Mouse (Mus musculus): ENCODE measurements around the gene Akap17b.
"Not testable (repeated sequence)": the region's sequence is repeated elsewhere in the genome, so short reads cannot be mapped to it uniquely, and the experiment has no call there.

Akap17b gene

DNA sequence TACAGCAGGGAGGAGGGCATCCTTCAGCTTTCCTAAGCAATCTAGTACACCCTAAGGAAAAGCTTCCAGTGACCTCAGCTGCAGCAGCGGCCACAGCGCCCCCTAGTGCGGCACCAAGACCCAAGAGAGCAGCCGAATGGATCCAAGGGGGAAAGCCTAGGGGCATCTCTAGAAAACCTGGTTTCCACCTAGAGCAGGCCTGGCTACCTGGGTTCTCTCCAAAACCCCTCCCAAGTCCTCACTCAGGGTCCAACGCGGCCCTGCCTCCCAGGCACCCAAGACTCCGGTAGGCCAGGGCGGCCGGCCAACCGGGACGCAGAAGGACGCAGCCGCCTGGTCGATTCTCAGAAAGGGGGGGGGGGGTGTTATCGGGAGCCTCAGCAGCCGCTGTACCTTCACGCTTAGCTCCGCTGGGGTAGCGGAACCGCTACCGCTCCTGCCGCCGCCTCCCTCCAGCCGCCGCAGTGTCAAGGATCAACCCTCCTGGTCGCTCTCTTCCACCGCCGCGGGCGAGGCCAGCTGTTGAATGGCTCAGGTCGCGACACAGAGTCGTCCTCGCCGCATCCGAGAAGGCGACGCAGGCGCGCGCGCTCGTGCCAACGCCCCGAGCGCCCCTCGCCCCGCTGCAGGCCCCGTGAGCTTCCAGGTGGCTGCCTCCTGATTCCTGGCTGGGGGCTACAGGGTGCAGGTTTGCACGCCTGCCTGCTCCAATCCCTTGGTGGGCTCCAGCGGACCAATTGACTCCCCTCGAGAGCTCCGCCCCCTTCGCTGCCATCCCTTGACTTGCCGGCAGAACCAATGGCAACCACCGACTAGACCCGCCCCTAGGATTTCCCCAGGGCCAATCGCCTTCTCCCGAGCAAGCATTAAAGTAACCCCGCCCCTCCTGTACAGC lies at the start of gene Akap17b:
Gene Akap17b, minus strand, starts transcription at position 739 of the 895 bp plus-strand sequence.
- DNase-seq (ENCODE audit: low spot score): peak; percentile 85

DNA sequence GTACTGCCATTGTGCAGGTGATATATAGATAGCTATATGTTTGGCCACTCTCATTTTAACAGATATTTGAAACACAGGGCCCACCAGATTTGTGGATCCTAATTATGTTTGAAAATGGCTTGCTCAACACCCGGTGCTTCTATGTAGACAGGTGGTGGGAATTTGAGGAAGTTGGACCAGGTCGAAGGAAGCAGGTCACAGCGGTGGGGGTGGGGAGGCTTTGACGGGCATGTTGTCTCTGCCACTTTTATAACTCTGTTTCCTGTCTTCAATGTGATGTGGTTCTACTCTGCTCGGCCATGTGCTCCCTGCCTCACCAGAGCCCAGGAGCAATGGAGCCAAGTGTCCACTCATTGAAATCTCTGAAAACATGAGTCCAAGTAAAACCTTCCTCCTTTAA lies 46.2 kb upstream of the Akap17b start:
- DNase-seq (ENCODE audit: low spot score): no peak

DNA sequence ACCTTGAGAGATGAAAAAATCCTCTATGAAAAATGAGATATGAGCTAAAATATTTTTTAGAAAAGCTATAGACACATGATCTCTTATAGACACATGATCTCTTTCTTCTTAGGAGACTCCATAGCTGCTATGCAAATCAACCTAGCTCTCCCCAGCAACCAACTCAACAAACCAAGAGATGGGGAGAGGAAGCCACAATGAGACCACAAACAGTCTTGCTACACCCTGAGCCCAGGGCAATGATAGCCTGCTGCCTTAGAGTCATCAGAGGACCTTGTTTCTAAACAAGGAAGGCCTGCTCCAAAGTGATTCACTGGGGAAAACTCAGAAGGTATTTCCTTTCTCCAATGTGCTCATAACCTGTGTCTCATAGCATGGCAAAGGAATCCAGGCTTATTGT lies 44.5 kb upstream of the Akap17b start:
- DNase-seq (ENCODE audit: low spot score): no peak

DNA sequence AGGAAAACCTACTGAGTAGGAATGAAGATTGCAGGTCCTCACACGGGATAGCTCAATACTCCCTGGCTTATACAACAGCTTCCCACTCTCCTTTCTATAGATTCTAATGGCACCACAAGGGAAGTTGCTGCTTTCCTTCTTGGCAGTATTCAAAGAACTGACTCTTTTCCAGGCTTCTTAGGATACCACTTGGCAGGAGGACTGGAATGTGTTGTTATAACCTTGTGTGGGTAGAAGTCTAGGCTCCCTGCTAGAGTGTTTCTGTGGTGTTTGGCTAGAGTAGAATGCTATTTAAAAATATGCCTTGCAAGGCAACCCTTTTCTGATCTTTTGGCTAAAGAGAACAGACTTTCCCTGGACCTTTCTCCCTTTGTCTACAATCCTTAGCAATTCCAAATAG lies 31.6 kb upstream of the Akap17b start:
- DNase-seq (ENCODE audit: low spot score): no peak

DNA sequence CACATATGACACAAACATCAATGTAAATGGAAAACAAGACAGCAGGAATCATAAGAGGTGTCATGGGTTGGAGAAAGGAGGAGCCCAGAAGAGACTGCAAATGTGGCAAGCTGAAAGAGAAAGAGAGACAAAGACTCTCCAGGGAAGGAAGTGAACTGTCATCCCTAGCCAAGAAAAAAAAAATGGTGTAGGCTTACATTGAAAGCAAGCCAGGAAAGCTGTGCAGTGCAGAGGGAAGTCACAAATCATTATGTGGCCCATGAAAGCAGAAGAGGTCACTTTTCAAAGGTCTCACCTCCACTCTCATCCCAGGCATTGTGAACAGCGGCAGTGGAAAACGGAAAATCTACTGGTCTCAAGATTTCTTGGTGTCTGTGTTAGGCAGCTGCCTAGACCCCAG lies 27.5 kb upstream of the Akap17b start:
- DNase-seq (ENCODE audit: low spot score): no peak

DNA sequence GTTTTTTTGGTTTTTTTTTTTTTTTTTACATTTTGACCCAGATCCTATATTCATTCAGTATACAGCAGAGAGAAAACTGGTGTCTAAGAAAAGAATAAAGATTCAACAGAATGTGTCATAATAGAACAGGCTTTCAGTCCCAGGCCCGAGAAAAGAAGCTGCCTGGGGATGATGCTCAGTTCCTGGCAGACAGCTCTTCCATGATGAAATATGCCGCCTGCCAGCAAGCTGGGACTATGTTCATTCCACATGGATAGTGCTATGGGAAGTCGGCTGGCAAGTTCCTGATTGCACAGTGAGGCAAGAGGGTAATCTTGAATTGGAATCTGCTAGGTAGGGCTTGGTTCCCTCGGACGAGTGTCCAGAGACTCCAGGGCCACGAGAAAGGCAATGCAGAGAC lies 5.1 kb downstream of the Akap17b start:
- no peak for DNase-seq (ENCODE audit: low spot score)

DNA sequence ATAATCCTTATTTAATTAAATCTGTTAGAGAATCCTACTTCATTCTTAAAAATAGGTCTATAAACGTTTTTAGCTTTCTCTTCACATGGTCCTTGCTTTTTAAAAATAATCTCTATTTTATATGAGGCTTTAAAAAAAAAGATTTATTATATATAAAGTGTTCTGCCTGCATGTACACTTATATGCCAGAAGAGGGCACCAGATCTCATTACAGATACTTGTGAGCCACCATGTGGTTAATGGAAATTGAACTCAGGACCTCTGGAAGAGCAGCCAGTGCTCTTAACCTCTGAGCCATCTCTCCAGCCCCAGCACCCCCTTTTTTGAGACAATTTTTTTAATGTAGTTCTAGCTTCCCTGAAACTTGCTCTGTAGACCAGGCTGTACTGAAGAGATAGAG lies 14.4 kb downstream of the Akap17b start:
- DNase-seq (ENCODE audit: low spot score): peak; percentile 10

DNA sequence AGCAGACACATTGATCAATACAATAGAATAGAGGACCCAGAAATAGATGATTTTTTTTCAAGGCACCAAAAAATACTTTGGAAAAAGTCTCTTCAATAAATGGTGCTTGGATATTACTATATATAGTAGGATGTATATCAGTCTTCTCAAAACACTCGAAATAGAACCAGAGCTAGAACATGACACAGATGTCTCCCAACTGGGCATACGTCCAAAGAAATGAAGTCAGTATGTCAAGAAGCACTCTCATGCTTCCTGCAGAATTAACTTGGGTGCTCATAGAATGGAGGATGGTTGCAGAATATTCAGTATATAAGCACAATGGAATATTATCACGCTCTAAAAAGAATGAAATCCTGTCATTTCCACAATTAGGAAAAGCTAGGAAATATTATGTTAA lies 17.1 kb downstream of the Akap17b start:
- DNase-seq (ENCODE audit: low spot score): no peak

DNA sequence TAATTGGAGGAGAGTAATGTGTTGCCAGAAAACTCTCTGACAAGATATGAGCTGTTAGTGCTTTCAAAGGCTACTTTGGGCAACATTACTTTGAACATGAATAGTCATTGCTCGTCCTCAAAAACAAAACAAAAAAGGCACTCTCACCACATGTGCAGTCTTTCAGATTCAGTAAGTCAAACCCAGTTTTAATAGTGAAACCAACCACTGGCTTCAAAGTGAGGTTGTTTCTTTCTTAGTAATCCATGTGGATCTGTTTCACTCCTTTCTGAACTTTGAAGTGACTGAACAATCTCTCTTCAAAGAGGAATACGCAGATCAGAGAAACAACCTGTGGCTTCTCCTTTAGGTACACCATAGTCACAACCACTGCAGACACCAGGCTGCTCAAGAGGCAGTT lies 36.1 kb downstream of the Akap17b start:
- DNase-seq (ENCODE audit: low spot score): no peak

DNA sequence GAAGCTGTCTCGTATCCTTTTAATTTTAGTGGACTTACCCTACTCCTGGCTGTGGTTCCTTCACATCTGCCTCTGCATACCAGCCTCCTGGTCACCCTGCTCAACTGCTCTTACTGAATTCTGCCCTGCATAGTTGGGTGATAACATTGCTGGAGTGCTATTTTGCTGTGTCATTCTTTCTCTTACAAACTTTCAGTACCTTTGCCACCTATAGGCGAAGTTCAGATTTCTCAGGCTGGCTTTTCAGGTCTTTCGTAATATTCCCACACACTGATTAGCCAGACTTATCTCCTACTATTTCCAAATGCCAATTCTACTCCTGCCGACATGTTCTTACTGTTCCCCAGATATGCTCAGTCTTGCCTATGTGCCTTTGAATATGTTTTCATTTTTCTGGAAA lies 41.2 kb downstream of the Akap17b start:
- DNase-seq (ENCODE audit: low spot score): no peak

DNA sequence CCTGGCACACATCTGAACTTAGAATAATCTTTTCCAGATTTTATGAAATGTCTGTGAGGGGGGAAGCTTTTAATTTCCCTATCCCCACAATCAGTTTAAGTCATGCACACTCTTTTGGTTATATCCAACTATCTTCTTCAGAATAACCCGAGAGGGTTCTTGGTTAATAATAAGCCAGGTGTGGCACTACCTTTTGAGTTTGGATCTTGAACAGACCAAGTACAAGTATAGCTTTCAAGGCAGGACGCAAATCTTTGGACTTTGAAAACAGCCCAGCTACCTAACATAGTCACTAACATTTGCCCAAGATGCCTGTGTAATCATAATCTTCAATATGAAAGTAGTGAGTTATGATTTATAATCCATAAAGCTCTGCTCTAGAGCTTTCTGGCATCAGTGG lies 42.3 kb downstream of the Akap17b start:
- DNase-seq (ENCODE audit: low spot score): no peak

DNA sequence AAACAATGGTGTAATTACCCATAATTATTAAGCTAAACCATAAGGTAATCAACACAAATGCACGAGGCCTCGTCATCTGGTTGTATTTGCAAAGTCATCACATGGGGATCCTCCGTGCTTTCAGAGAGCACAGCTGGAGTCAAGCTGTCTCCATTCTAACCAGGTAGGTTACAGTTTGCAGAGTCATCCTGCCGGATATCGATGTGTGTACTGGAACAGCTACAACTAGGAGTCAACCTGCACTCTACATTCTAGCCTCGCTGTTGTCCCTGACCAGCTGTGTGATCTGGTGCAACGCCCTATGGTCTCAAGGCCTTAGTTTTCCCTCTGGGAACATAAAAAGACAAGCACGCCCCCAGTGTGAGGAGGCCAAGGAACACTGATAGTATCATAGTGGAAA lies 45.1 kb downstream of the Akap17b start:
- DNase-seq (ENCODE audit: low spot score): no peak

DNA sequence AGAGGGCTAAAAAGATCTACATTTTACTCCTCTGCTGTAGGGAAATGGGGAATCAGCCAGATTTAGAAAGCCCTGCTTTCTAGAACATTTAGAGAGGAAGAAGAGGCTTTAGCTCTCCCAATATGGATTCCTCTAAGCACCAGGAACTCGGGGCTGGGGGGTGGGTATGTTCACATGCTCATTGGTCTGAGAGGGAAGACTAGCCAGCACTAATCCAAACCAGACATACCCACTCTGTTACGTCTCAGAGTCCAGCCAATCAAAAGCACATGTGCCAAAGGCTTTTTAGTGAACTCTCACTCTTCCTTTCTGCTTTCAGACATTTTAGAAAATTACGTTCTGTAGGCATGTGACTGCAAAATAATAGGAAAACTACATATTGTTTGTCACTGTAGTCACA lies 45.5 kb downstream of the Akap17b start:
- no peak for DNase-seq (ENCODE audit: low spot score)

DNA sequence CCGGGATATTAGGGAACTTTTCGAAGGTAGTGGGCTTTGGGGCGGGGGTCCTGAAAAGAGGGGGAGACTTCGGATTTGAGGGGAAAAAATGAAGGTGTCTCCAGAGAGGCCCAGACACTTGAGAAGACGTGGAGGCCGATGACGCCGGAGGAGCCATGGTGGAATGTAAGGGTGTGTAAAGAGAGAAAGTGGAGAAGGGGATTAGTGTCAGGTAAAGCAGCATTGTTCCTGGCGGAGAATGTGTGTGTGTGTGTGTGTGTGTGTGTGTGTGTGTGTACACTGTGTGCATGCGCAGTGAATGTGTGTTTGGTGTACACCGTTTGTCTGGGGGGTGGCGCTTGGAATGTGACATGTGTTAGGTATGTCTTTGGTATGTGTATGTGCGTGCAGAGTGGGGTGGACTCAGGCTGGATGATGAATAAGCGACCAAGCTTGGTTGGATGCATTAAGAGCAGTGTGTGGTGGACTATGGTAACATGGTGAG lies 46.3 kb downstream of the Akap17b start:
- peak; percentile 6 for DNase-seq (ENCODE audit: low spot score)

DNA sequence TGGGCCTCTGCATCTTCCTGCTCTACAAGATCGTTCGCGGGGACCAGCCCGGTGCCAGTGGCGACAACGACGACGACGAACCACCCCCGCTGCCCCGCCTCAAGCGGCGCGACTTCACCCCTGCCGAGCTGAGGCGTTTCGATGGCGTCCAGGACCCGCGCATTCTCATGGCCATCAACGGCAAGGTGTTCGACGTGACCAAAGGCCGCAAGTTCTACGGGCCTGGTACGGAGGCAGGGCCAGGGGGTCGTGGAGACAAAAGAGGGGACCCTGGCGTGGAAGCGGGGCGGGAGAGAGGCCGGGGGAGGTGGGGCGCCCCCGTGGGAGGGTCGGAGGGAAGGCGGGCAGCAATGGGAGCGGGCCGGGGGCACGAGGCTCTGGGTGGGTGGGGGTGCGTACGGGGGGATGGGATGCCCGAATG lies 46.8 kb downstream of the Akap17b start:
- DNase-seq (ENCODE audit: low spot score): peak; percentile 32

DNA sequence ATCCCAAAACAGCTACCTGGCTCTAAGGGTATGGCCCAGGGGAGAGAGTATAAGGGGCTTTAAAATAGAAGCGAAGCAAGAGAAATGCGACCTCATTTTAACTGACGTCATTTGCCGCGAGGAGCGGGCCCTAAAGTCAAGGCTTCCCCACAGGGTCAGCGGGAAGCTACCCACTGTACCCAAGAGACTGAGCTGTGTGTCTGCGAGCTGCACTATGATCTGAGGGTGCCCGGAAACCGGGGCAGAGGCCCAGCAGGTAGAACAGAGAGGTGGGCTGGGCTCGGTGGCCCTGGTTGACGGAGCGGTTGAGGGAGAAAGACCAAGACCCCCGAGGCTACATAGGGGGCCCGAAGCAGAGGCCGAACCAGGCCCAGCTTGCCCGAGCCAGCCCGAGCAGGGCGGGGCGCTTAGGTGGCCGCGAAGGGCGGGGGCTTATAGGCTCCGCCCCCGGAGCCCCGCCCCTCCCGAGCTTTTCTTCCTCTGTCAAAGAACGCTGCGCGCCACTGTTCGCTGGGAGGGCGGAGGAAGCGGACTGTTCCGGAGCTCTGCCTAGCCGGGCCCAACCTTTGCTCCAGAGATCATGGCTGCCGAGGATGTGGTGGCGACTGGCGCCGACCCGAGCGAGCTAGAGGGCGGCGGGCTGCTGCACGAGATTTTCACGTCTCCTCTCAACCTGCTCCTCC lies 47.3 kb downstream of the Akap17b start, which contains the start of gene Pgrmc1:
Gene Pgrmc1, plus strand, starts transcription at position 500 of the 683 bp plus-strand sequence.
- peak; percentile 88 for DNase-seq (ENCODE audit: low spot score)

DNA sequence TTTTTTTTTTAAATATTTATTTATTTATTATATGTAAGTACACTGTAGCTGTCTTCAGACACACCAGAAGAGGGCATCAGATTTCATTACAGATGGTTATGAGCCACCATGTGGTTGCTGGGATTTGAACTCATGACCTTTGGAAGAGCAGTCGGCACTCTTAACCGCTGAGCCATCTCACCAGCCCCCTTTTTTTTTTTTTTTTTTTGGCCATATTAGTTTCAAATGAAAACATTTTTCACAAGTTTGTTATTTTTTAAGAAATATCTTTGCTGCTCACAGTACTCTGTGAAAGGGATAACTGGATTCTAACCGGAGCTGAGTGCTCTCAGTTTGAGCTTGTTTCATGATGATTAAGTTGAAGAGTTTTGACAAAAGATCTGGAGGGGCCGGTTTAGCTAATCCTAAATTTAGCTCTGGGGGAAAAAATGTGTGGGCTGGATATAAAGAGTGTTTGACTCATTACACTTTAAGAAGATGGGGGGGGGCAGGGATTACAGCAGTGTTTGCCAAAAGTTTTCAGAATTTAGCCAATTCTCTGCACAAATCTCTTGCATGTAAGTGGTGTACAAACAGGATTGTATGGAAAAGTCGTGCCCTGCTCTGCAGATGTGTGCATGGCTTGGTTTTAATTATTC lies 48.6 kb downstream of the Akap17b start:
- DNase-seq (ENCODE audit: low spot score): not testable (repeated sequence)

DNA sequence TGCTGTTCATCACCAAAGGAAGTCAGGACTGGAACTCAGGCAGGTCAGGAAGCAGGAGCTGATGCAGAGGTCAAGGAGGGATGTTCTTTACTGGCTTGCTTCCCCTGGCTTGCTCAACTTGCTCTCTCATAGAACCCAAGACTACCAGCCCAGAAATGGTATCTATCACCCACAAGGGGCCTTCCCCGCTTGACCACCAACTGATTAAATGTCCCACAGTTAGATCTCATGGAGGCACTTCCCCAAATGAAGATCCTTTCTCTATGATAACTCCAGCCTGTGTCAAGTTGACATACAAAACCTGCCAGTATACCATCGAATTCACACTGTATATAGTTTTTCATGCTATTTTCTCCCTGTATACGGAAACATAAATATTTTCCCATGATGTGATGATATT lies 49.9 kb downstream of the Akap17b start:
- DNase-seq (ENCODE audit: low spot score): no peak

DNA sequence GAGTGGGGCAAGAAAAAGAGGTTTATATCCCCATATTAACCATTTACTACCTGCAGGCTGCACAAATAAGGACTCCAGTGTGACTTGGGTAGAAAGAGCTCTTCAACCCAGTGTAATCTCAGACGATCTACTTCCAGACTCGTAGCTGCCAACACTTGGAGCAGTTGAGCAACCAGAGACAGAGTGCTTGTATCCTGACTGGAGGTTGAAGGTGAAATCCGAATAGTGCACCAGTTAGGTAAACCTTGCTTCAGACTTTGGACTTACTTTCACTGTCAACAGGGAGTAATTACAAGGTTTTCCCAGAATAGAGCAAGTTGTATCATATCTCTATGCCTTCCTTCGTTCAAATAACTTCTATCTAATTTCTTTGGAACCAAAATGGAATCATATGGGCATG lies 53.7 kb downstream of the Akap17b start:
- DNase-seq (ENCODE audit: low spot score): no peak

DNA sequence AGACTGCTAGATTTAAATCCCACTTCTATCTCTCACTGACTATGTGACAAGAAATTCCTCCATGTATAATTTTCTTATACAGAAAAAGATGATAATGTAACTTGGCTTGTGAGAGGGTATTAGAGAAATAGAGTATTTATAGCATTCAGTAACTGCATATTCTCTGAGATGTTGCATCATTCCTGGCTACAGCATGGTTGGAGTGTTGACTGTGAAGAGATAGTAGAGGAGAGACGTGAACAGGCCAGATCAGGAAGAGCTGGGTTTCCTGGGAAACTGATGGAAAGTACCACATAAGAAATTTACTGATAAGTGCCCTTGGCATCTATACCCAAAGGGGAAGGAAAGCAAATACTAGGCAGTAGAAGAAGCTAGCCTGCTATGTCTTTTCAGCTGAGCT lies 54.1 kb downstream of the Akap17b start:
- no peak for DNase-seq (ENCODE audit: low spot score)

DNA sequence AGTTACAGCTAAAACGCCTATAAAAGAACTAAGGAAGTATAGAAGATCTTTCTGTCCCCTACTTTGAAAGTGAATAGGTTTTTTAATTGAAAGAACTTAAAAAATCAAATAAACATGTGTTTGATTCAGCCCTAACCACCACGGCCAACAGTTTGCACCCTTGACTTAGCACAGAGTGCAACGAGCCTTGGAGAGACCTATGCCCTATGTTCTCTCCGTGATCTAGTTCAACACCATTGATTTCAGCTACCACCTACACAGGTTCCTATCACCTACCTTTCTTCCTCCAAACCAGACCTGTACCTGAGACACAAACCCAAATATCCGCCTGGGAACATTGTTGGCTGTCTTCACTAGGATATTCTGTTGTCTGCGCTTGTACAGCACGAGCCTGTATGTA lies 54.9 kb downstream of the Akap17b start:
- no peak for DNase-seq (ENCODE audit: low spot score)

DNA sequence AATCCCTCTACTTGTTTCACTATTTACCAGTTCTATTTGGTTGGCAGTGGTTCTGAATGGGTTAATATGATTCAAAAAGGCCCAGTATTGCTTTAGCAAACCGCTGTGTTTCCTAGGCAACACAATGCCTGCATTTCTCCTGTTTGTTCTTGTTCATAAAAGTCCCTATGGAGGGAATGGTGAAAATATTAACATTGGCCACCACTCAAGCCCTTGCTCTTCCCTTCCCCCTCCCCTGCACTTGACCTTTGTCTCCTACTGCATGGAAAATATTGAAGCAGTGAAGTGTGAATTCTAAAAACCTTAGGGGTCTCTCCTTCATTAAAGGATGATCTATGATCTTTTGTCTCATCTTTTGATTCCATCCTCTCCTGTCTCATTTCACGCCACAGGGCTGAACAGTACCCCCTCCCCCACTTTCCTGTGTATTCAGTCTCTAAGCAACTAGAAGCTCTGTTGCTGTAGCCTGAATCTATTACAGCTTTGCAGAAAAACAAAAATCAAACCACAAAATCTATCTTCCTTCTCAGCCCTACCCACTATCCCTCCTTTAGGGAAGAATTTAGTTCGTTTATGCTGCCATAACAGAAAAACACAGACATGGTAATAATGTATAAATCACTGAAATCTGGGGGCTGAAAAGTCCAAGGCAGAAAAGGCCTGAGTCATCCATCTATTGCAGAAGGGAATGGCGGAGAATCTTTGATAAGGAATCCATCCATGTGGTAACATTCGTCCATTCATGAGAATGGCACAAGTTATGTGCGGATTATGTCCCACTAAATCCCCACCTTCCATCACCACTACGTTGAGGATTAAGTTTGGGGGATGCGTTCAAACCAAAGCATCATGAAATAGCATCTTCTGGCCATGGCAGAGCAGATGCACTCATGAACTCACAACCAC lies 57.6 kb downstream of the Akap17b start:
- DNase-seq (ENCODE audit: low spot score): peak; percentile 9
